Mouse (Mus musculus): ENCODE measurements at regions not wholly inside any gene's neighbourhood (a gene's known extent, or its start where the extent isn't known, plus 50 kb on each side); places are given as distances from the start of the nearest gene placed in this dataset.
A peak's percentile ranks its signal among the peaks of the same experiment; 100 is the strongest.
"Not testable (repeated sequence)": the region's sequence is repeated elsewhere in the genome, so short reads cannot be mapped to it uniquely, and the experiment has no call there.

DNA sequence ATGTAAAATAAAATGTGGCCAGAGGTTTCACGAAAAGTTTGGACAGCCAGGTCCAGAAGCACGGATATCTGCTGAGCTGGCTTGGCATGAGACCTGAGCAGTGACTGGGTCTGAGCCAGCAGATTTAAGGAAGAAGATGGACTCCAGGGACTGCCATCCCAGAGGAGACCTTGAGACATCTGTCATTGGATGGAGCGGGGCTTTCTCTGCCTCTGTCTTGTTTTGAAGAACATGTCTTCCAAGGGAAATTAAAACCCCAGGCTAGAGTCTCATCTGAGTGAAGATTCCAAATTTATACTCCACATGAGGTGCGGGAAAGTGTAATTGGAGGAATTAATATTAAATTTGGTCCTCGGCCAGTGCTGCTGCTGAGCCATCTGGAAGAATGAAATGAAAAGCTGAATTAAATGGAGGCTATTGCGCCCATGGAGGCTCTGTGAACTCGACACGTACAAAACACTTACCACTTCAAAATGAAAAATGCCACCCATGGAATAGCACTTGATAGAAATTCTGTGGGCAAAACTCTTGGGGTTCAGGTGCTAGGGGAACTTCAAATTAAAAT lies 129.8 kb upstream of the Adcy2 start:
- Histone ChIP-seq H3K9me3 (ENCODE audit: low read length) (no peaks in the 10 kb centered on the region), H3K27me3 (ENCODE audit: insufficient read depth, low read length) (no peaks in the 10 kb centered on the region), H3K36me3 (ENCODE audit: insufficient read depth, low read length) (no peaks in the 10 kb centered on the region), H3K9ac (replicated peaks; ENCODE audit: low read length, poor library complexity, severe bottlenecking) (no peak overlapping the region), H3K4me2 (ENCODE audit: low read depth, low read length, poor library complexity, severe bottlenecking) (no peak overlapping the region), H3K4me3 (ENCODE audit: low read depth, low read length) (no peak overlapping the region), H3K27ac (ENCODE audit: low read depth, low read length) (no peak overlapping the region), H3K4me1 (ENCODE audit: insufficient read depth, low read length) (no peaks in the 10 kb centered on the region)
- DNase-seq (ENCODE audit: low spot score) (peak; percentile 61), ATAC-seq (ENCODE audit: low FRiP score) (no peak)
- 77% methylated on average over 8 of the region's 8 CpGs for WGBS
- TF ChIP-seq CTCF (IDR thresholded peaks at IDR 0.05) = no peak

DNA sequence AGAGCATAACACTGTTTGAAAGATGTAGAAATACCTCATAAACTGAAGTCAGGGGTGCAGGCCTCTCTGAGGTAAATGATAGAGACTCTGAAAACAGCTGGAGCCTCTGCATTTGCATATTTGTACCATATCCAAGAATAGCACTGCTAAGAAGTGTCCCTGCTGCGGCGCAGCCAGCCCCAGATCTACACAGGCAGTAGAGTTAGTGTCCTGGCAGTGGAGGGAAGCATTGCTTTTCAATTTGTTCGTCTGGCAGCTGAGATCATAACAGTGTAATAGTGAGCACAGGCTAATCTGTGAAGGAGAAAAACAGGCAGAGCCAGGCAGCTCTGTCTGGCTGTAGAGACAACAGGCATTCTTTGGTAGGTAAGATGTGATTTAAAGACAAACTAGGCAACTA lies 128.2 kb upstream of the Adcy2 start:
- no peak for ATAC-seq (ENCODE audit: low FRiP score)
- H3K9me3 ChIP-seq (ENCODE audit: low read length) = no peaks in the 10 kb centered on the region
- no peaks in the 10 kb centered on the region for H3K4me1 ChIP-seq (ENCODE audit: insufficient read depth, low read length)
- DNase-seq (ENCODE audit: low spot score) = peak; percentile 5
- H3K4me3 ChIP-seq (ENCODE audit: low read depth, low read length) = no peak overlapping the region
- no peaks in the 10 kb centered on the region for H3K27me3 ChIP-seq (ENCODE audit: insufficient read depth, low read length)
- whole genome bisulfite sequencing = 72% methylated on average over 3 of the region's 3 CpGs
- H3K9ac ChIP-seq (replicated peaks; ENCODE audit: low read length, poor library complexity, severe bottlenecking) = no peak overlapping the region
- H3K36me3 ChIP-seq (ENCODE audit: insufficient read depth, low read length) = no peaks in the 10 kb centered on the region
- no peak overlapping the region for H3K4me2 ChIP-seq (ENCODE audit: low read depth, low read length, poor library complexity, severe bottlenecking)
- H3K27ac ChIP-seq (ENCODE audit: low read depth, low read length) = no peak overlapping the region
- no peak for TF ChIP-seq CTCF (IDR thresholded peaks at IDR 0.05)

DNA sequence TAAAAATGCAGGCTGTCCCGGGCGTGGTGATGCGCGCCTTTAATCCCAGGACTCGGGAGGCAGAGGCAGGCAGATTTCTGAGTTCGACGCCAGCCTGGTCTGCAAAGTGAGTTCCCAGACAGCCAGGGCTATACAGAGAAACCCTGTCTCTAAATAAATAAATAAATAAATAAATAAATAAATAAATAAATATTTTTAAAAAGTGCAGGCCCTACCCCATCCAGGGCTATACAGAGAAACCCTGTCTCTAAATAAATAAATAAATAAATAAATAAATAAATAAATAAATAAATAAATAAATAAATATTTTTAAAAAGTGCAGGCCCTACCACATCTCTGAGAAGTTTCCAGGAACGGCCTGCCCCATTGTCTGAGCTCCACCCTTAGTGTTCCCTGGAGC lies 119.4 kb upstream of the Adcy2 start:
- H3K27ac ChIP-seq (ENCODE audit: low read depth, low read length); H3K4me2 ChIP-seq (ENCODE audit: low read depth, low read length, poor library complexity, severe bottlenecking); H3K4me3 ChIP-seq (ENCODE audit: low read depth, low read length); DNase-seq (ENCODE audit: low spot score); H3K36me3 ChIP-seq (ENCODE audit: insufficient read depth, low read length); H3K4me1 ChIP-seq (ENCODE audit: insufficient read depth, low read length); H3K27me3 ChIP-seq (ENCODE audit: insufficient read depth, low read length); H3K9ac ChIP-seq (replicated peaks; ENCODE audit: low read length, poor library complexity, severe bottlenecking); H3K9me3 ChIP-seq (ENCODE audit: low read length): not testable (repeated sequence)
- peak; percentile 58 for ATAC-seq (ENCODE audit: low FRiP score)
- 95% methylated on average over 8 of the region's 8 CpGs for WGBS

DNA sequence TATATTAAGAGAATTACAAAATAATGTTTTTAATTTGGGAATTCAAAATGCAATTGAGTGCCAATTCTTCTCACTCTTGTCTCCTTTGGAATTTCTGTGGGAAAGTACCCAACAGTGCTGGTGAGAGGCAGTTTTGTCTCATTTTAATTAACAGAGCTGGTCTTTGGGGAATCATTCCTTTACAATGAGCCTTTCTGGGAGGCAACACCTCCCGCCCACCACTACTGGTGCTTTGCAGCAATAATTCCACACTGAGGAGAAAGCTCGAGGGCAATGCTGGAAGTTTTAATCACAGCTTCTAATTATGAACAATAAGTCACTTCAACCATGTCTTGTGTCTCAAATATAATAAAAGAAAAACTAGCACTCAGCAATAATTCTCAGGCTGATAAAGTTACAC lies 109.8 kb upstream of the Adcy2 start:
- peak; percentile 62 for DNase-seq (ENCODE audit: low spot score)
- H3K9ac ChIP-seq (replicated peaks; ENCODE audit: low read length, poor library complexity, severe bottlenecking) = no peak overlapping the region
- no peak overlapping the region for H3K4me2 ChIP-seq (ENCODE audit: low read depth, low read length, poor library complexity, severe bottlenecking)
- no peak for TF ChIP-seq CTCF (IDR thresholded peaks at IDR 0.05)
- H3K27me3 ChIP-seq (ENCODE audit: insufficient read depth, low read length) = no peaks in the 10 kb centered on the region
- no peaks in the 10 kb centered on the region for H3K9me3 ChIP-seq (ENCODE audit: low read length)
- no peaks in the 10 kb centered on the region for H3K36me3 ChIP-seq (ENCODE audit: insufficient read depth, low read length)
- H3K4me3 ChIP-seq (ENCODE audit: low read depth, low read length) = no peak overlapping the region
- H3K4me1 ChIP-seq (ENCODE audit: insufficient read depth, low read length) = no peaks in the 10 kb centered on the region
- WGBS = 71% methylated on average over 2 of the region's 2 CpGs
- H3K27ac ChIP-seq (ENCODE audit: low read depth, low read length) = no peak overlapping the region
- no peak for ATAC-seq (ENCODE audit: low FRiP score)

DNA sequence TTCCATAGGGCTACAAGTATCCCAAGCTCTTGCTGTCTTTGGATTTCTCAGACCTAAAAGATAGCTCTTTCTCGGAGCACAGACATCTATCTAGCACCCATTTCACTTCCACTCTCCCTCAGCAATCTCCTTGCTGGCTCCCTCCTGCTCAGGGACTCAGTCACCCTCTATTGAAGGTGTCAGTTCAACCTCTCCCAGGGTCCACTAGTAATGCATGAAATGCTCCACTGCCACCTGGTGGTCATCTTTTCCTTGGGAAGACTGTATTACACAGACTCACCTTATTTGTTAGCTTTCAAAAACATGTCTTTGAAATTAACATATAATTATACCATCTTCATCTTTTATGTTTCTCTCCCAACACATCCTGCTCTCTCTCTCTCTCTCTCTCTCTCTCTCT lies 87.3 kb upstream of the Adcy2 start:
- H3K36me3 ChIP-seq (ENCODE audit: insufficient read depth, low read length) = no peaks in the 10 kb centered on the region
- no peaks in the 10 kb centered on the region for H3K9me3 ChIP-seq (ENCODE audit: low read length)
- no peaks in the 10 kb centered on the region for H3K4me1 ChIP-seq (ENCODE audit: insufficient read depth, low read length)
- no peaks in the 10 kb centered on the region for H3K27me3 ChIP-seq (ENCODE audit: insufficient read depth, low read length)
- peak; percentile 81 for TF ChIP-seq CTCF (IDR thresholded peaks at IDR 0.05)
- H3K27ac ChIP-seq (ENCODE audit: low read depth, low read length) = no peak overlapping the region
- no peak overlapping the region for H3K4me3 ChIP-seq (ENCODE audit: low read depth, low read length)
- DNase-seq (ENCODE audit: low spot score) (peak; percentile 68), ATAC-seq (ENCODE audit: low FRiP score) (0 out of 2 replicates have a peak, but pooled peaks have one; percentile 49)
- WGBS = 67% methylated on average over 1 of the region's 1 CpGs
- H3K4me2 ChIP-seq (ENCODE audit: low read depth, low read length, poor library complexity, severe bottlenecking) = no peak overlapping the region
- H3K9ac ChIP-seq (replicated peaks; ENCODE audit: low read length, poor library complexity, severe bottlenecking) = no peak overlapping the region

DNA sequence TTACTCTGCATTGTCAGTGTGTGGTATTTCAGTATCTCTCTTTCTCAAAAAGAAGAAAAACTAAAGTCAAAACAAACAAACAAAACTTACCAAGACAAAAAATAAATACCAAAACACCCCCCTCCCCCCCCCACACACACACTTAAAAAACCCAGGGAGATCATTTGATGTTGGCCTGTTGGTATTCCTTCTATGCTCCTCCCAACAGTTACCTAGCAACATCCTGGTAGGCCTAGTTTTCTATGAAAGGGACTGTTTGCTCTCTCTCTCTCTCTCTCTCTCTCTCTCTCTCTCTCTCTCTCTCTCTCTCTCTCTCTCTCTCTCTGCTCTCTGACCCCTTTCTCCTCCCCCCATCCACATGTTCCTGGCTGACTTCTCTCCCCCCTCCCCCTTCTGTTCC lies 71.0 kb upstream of the Adcy2 start:
- ATAC-seq (ENCODE audit: low FRiP score) = peak; percentile 47; the same call in 1 of the 2 replicates
- Histone ChIP-seq H3K4me1 (ENCODE audit: insufficient read depth, low read length) (no peaks in the 10 kb centered on the region), H3K36me3 (ENCODE audit: insufficient read depth, low read length) (no peaks in the 10 kb centered on the region), H3K27ac (ENCODE audit: low read depth, low read length) (no peak overlapping the region), H3K9me3 (ENCODE audit: low read length) (no peaks in the 10 kb centered on the region), H3K27me3 (ENCODE audit: insufficient read depth, low read length) (no peaks in the 10 kb centered on the region), H3K4me2 (ENCODE audit: low read depth, low read length, poor library complexity, severe bottlenecking) (no peak overlapping the region), H3K4me3 (ENCODE audit: low read depth, low read length) (no peak overlapping the region), H3K9ac (replicated peaks; ENCODE audit: low read length, poor library complexity, severe bottlenecking) (no peak overlapping the region)
- no peak for DNase-seq (ENCODE audit: low spot score)
- TF ChIP-seq CTCF (IDR thresholded peaks at IDR 0.05) = no peak

All from midbrain, postnatal 0 days (tissue).